Mouse (Mus musculus) spleen, adult 12 weeks (tissue): ENCODE results near the gene Ggct.
"Not testable (repeated sequence)": the region's sequence is repeated elsewhere in the genome, so short reads cannot be mapped to it uniquely, and the experiment has no call there.

Source experiments
- DNase-seq: peaks from one replicate; pipeline ENCODE4 v3.0.0; 2022; ENCODE audit warnings: low spot score

Ggct gene

GRCm38 (mm10) chr6:54992141-54992540 is 609 bp downstream of the Ggct start:
- DNase-seq, result no peak

GRCm38 (mm10) chr6:54991189-54991588 is 1.6 kb downstream of the Ggct start:
- DNase-seq, result no peak

GRCm38 (mm10) chr6:54988141-54988540 is 4.6 kb downstream of the Ggct start:
- DNase-seq, result no peak

- no peak for DNase-seq
Observed at GRCm38 (mm10) chr6:54984096-54984495, 8.7 kb downstream of the Ggct start.

- no peak for DNase-seq
Observed at GRCm38 (mm10) chr6:54983526-54984050, 9.2 kb downstream of the Ggct start.

- no peak for DNase-seq
Observed at GRCm38 (mm10) chr6:54979426-54979825, 13.3 kb downstream of the Ggct start.

- DNase-seq, result no peak
Observed at GRCm38 (mm10) chr6:54975616-54976015, 17.1 kb downstream of the Ggct start.

- DNase-seq, result no peak
Observed at GRCm38 (mm10) chr6:54974501-54974900, 18.2 kb downstream of the Ggct start.

- DNase-seq, result no peak
Observed at GRCm38 (mm10) chr6:54972929-54973211, 19.9 kb downstream of the Ggct start.

- DNase-seq, result peak; percentile 30
Observed at GRCm38 (mm10) chr6:54972111-54972928, 20.4 kb downstream of the Ggct start, which contains the start of gene Nod1. Gene Nod1 (minus strand): TSS chr6:54972612.

GRCm38 (mm10) chr6:54971731-54972110 is 21.0 kb downstream of the Ggct start:
- no peak for DNase-seq

- DNase-seq, result no peak
Observed at GRCm38 (mm10) chr6:54970506-54970905, 22.2 kb downstream of the Ggct start.

GRCm38 (mm10) chr6:54969801-54970200 is 22.9 kb downstream of the Ggct start:
- DNase-seq, result no peak

GRCm38 (mm10) chr6:54967591-54967990 is 25.2 kb downstream of the Ggct start:
- DNase-seq, result no peak

- no peak for DNase-seq
Observed at GRCm38 (mm10) chr6:54965234-54965633, 27.5 kb downstream of the Ggct start.

- DNase-seq, result no peak
Observed at GRCm38 (mm10) chr6:54964755-54965154, 28.0 kb downstream of the Ggct start.

GRCm38 (mm10) chr6:54963599-54963998 is 29.2 kb downstream of the Ggct start:
- no peak for DNase-seq

GRCm38 (mm10) chr6:54957655-54958054 is 35.1 kb downstream of the Ggct start:
- DNase-seq, result no peak

GRCm38 (mm10) chr6:54956425-54956824 is 36.3 kb downstream of the Ggct start:
- DNase-seq, result no peak

- DNase-seq, result no peak
Observed at GRCm38 (mm10) chr6:54955949-54956348, 36.8 kb downstream of the Ggct start.

GRCm38 (mm10) chr6:54954659-54955414 is 37.9 kb downstream of the Ggct start:
- no peak for DNase-seq

GRCm38 (mm10) chr6:54953399-54953798 is 39.4 kb downstream of the Ggct start:
- not testable (repeated sequence) for DNase-seq

GRCm38 (mm10) chr6:54952542-54952941 is 40.2 kb downstream of the Ggct start:
- no peak for DNase-seq
